Mouse (Mus musculus): ENCODE data around the gene Lhfpl2. TPM values are rescaled to one million over a fixed set of nuclear protein-coding genes. Genes with fewer than 3 reads are reported as not detected.

The Lhfpl2 gene
- polyA plus RNA-seq, 1 experiment: 15.5 TPM

DNA sequence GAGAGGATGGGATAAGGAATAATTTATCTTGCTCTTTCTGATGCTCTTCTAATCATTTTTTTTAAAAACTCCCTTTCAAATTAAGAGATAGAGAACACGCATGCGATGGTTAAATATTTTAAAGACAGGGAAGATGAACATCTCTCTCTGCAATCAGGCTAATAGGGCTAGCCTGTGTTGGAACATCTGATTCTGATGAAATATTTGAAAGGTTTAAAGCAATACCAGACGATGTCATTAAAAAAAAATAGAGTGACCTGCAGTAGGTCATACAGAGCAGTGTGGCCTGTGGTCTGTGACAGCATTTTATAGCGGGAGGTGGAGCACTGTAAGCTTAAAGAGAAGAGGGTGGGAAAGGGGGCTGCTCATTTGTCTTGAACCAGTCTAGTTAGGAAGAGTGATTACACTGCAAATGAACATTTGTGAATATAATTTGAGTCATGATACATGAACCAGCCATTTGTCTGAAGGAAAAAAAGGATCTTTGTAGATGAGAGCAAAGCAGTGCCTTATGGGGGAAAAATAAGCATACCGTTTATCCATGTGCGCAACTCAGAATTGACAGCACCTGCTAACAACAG is 1.1 kb downstream of the Lhfpl2 start:
- peaks cover 16% of the 10 kb centered on the region for H3K36me3 ChIP-seq (ENCODE audit: control insufficient read depth, insufficient read depth)
- TF ChIP-seq CTCF (IDR thresholded peaks at IDR 0.05; ENCODE audit: control insufficient read depth, insufficient read depth, insufficient read length): no peak
- peak; percentile 1 for TF ChIP-seq CEBPB (IDR thresholded peaks at IDR 0.05; ENCODE audit: low read depth)
- no peaks in the 10 kb centered on the region for H3K27me3 ChIP-seq (ENCODE audit: control insufficient read depth, insufficient read depth, insufficient read length)
- peak overlapping the region; percentile 88 for H3K4me3 ChIP-seq (ENCODE audit: insufficient read depth, poor library complexity, severe bottlenecking)
- H3ac ChIP-seq (ENCODE audit: control insufficient read depth, insufficient read length, low read depth): no peak overlapping the region
- H3K79me3 ChIP-seq (ENCODE audit: low read depth): peaks cover 47% of the 10 kb centered on the region
- peaks cover 60% of the 10 kb centered on the region for H3K79me2 ChIP-seq (ENCODE audit: control insufficient read depth, insufficient read depth)

- no peak overlapping the region for H3ac ChIP-seq (ENCODE audit: control insufficient read depth, insufficient read length, low read depth)
- H3K79me3 ChIP-seq (ENCODE audit: low read depth): peaks cover 47% of the 10 kb centered on the region
- H3K36me3 ChIP-seq (ENCODE audit: control insufficient read depth, insufficient read depth): peaks cover 16% of the 10 kb centered on the region
- no peak for TF ChIP-seq FOSL1 (IDR thresholded peaks at IDR 0.05; ENCODE audit: insufficient read depth, low read length, poor library complexity, severe bottlenecking)
- no peak for TF ChIP-seq MYOD1 (IDR thresholded peaks at IDR 0.05; ENCODE audit: control insufficient read depth, insufficient read length, low read depth)
- no peak for TF ChIP-seq MAX (IDR thresholded peaks at IDR 0.05)
- no peak for TF ChIP-seq CEBPB (IDR thresholded peaks at IDR 0.05; ENCODE audit: low read depth)
- TF ChIP-seq USF1 (IDR thresholded peaks at IDR 0.05; ENCODE audit: low read depth): no peak
- TF ChIP-seq MYOG (IDR thresholded peaks at IDR 0.05; ENCODE audit: control insufficient read depth, extremely low read depth, insufficient read length): no peak
- no peak for TF ChIP-seq CTCF (IDR thresholded peaks at IDR 0.05; ENCODE audit: control insufficient read depth, insufficient read depth, insufficient read length)
- H3K4me3 ChIP-seq (ENCODE audit: insufficient read depth, poor library complexity, severe bottlenecking): peak overlapping the region; percentile 88
- H3K27me3 ChIP-seq (ENCODE audit: control insufficient read depth, insufficient read depth, insufficient read length): no peaks in the 10 kb centered on the region
- H3K79me2 ChIP-seq (ENCODE audit: control insufficient read depth, insufficient read depth): peaks cover 64% of the 10 kb centered on the region
Observed at GRCm38 (mm10) chr13:94059373-94059772, 1.8 kb downstream of the Lhfpl2 start.

GRCm38 (mm10) chr13:94059778-94060177 is 2.2 kb downstream of the Lhfpl2 start:
- peaks cover 16% of the 10 kb centered on the region for H3K36me3 ChIP-seq (ENCODE audit: control insufficient read depth, insufficient read depth)
- TF ChIP-seq MAX (IDR thresholded peaks at IDR 0.05): no peak
- TF ChIP-seq USF1 (IDR thresholded peaks at IDR 0.05; ENCODE audit: low read depth): no peak
- no peak for TF ChIP-seq FOSL1 (IDR thresholded peaks at IDR 0.05; ENCODE audit: insufficient read depth, low read length, poor library complexity, severe bottlenecking)
- peak; percentile 29 for TF ChIP-seq CTCF (IDR thresholded peaks at IDR 0.05; ENCODE audit: control insufficient read depth, insufficient read depth, insufficient read length)
- H3K4me3 ChIP-seq (ENCODE audit: insufficient read depth, poor library complexity, severe bottlenecking): no peak overlapping the region
- H3K79me3 ChIP-seq (ENCODE audit: low read depth): peaks cover 47% of the 10 kb centered on the region
- no peak overlapping the region for H3ac ChIP-seq (ENCODE audit: control insufficient read depth, insufficient read length, low read depth)
- H3K27me3 ChIP-seq (ENCODE audit: control insufficient read depth, insufficient read depth, insufficient read length): no peaks in the 10 kb centered on the region
- H3K79me2 ChIP-seq (ENCODE audit: control insufficient read depth, insufficient read depth): peaks cover 64% of the 10 kb centered on the region

GRCm38 (mm10) chr13:94060461-94060860 is 2.9 kb downstream of the Lhfpl2 start:
- Histone ChIP-seq H3ac (ENCODE audit: control insufficient read depth, insufficient read length, low read depth) (no peak overlapping the region), H3K4me3 (ENCODE audit: insufficient read depth, poor library complexity, severe bottlenecking) (no peak overlapping the region), H3K79me2 (ENCODE audit: control insufficient read depth, insufficient read depth) (peaks cover 70% of the 10 kb centered on the region), H3K27me3 (ENCODE audit: control insufficient read depth, insufficient read depth, insufficient read length) (no peaks in the 10 kb centered on the region), H3K36me3 (ENCODE audit: control insufficient read depth, insufficient read depth) (peaks cover 16% of the 10 kb centered on the region), H3K79me3 (ENCODE audit: low read depth) (peaks cover 52% of the 10 kb centered on the region)
- TF ChIP-seq MYOG (IDR thresholded peaks at IDR 0.05; ENCODE audit: control insufficient read depth, extremely low read depth, insufficient read length) (no peak), FOSL1 (IDR thresholded peaks at IDR 0.05; ENCODE audit: insufficient read depth, low read length, poor library complexity, severe bottlenecking) (no peak), MYOD1 (IDR thresholded peaks at IDR 0.05; ENCODE audit: control insufficient read depth, insufficient read length, low read depth) (no peak), USF1 (IDR thresholded peaks at IDR 0.05; ENCODE audit: low read depth) (no peak), CTCF (IDR thresholded peaks at IDR 0.05; ENCODE audit: control insufficient read depth, insufficient read depth, insufficient read length) (no peak), MAX (IDR thresholded peaks at IDR 0.05) (no peak), CEBPB (IDR thresholded peaks at IDR 0.05; ENCODE audit: low read depth) (no peak)

- no peak overlapping the region for H3K4me3 ChIP-seq (ENCODE audit: insufficient read depth, poor library complexity, severe bottlenecking)
- H3K27me3 ChIP-seq (ENCODE audit: control insufficient read depth, insufficient read depth, insufficient read length): no peaks in the 10 kb centered on the region
- peaks cover 79% of the 10 kb centered on the region for H3K79me2 ChIP-seq (ENCODE audit: control insufficient read depth, insufficient read depth)
- no peak overlapping the region for H3ac ChIP-seq (ENCODE audit: control insufficient read depth, insufficient read length, low read depth)
- TF ChIP-seq CTCF (IDR thresholded peaks at IDR 0.05; ENCODE audit: control insufficient read depth, insufficient read depth, insufficient read length): no peak
- no peak for TF ChIP-seq MAX (IDR thresholded peaks at IDR 0.05)
- TF ChIP-seq MYOD1 (IDR thresholded peaks at IDR 0.05; ENCODE audit: control insufficient read depth, insufficient read length, low read depth): no peak
- TF ChIP-seq USF1 (IDR thresholded peaks at IDR 0.05; ENCODE audit: low read depth): no peak
- no peak for TF ChIP-seq FOSL1 (IDR thresholded peaks at IDR 0.05; ENCODE audit: insufficient read depth, low read length, poor library complexity, severe bottlenecking)
- TF ChIP-seq MYOG (IDR thresholded peaks at IDR 0.05; ENCODE audit: control insufficient read depth, extremely low read depth, insufficient read length): no peak
- no peak for TF ChIP-seq CEBPB (IDR thresholded peaks at IDR 0.05; ENCODE audit: low read depth)
- peaks cover 61% of the 10 kb centered on the region for H3K79me3 ChIP-seq (ENCODE audit: low read depth)
- H3K36me3 ChIP-seq (ENCODE audit: control insufficient read depth, insufficient read depth): peaks cover 16% of the 10 kb centered on the region
Observed at GRCm38 (mm10) chr13:94061256-94061877, 3.8 kb downstream of the Lhfpl2 start.
